8 mouse cellular contexts compared by ENCODE assay signal in genomic region chr7:25754738-25755467, GRCm38 (mm10). TPM values are rescaled to one million over a fixed set of nuclear protein-coding genes. Genes with fewer than 3 reads are reported as not detected.
DNase-seq lines count a peak whose midpoint lies in the region; ATAC-seq and TF ChIP-seq lines count a peak whose summit lies in the region.

Hnrnpul1 (minus strand) TSS chr7:25754757.

- TF ChIP-seq CTCF in cortical plate, adult 2 months (IDR thresholded peaks at IDR 0.05; ENCODE audit: extremely low read depth, insufficient read depth, low read length): no peak

- H3K27me3 ChIP-seq in megakaryocyte, embryonic 14.5 days (replicated peaks): peaks cover 11% of the 10 kb centered on the region

- peak within 1 kb of the TSS; percentile 37 for H3K4me3 ChIP-seq in cortical plate, adult 2 months (ENCODE audit: insufficient read depth, low read length)
- peak within 1 kb of the TSS; percentile 93 for H3K4me3 ChIP-seq in megakaryocyte, embryonic 14.5 days (replicated peaks)

- H3K27ac ChIP-seq in cortical plate, adult 2 months (ENCODE audit: insufficient read depth, low read length): peak within 1 kb of the TSS; percentile 92

- H3K4me1 ChIP-seq in cortical plate, adult 2 months (ENCODE audit: control insufficient read depth, insufficient read depth, low read length): peaks cover 7% of the 10 kb centered on the region
- peaks cover 45% of the 10 kb centered on the region for H3K4me1 ChIP-seq in megakaryocyte, embryonic 14.5 days

- no peaks in the 10 kb centered on the region for H3K9me3 ChIP-seq in megakaryocyte, embryonic 14.5 days

- ATAC-seq in activated CD4-positive, CD25-positive, alpha-beta regulatory T cell, adult 4 months: peak; percentile 72

- peak; percentile 53; the same call in 1 of the 2 replicates for TF ChIP-seq POLR2A in cortical plate, adult 2 months (IDR thresholded peaks at IDR 0.05; ENCODE audit: extremely low read depth, insufficient read depth, low read length)

- H3K36me3 ChIP-seq in megakaryocyte, embryonic 14.5 days (replicated peaks; ENCODE audit: low read length): peaks cover 29% of the 10 kb centered on the region

- peak; percentile 98 to 99 for DNase-seq in gastrocnemius, adult 8-10 months (ENCODE audit: low spot score in 2 of 2)
- peak; percentile 98 for DNase-seq in hindlimb bud, embryonic 11.5 days (ENCODE audit: extremely low spot score, low read depth, low spot score)
- DNase-seq in left cerebral cortex, adult 8-10 months (ENCODE audit: low spot score in 2 of 2): peak; percentile 99
- DNase-seq in right cerebral cortex, postnatal 10 days (ENCODE audit: low spot score in 2 of 2): peak; percentile 99 to 100
- DNase-seq in urinary bladder, postnatal 25 days (ENCODE audit: low spot score): peak; percentile 99

RNA-seq across cellular contexts. Expression of gene Hnrnpul1, which starts in this region (rescaled TPM):
- 10 to 100 TPM; 47.1 to 58.0 TPM for polyA plus RNA-seq in activated CD4-positive, CD25-positive, alpha-beta regulatory T cell, adult 4 months (2017; shearing (Covaris generic))
- polyA plus RNA-seq in cortical plate, adult 2 months (2012; rRNA removed): 36.7 and 37.6 TPM in 2 replicates
- 10 to 100 TPM; 64.8 to 83.6 (median 73.5) TPM for total RNA-seq in gastrocnemius, adult 8-10 months (2022)
- total RNA-seq in left cerebral cortex, adult 8-10 months (2022): 100 to 1,000 TPM; 102 to 118 (median 109) TPM
- 168 and 350 TPM in 2 replicates for polyA plus RNA-seq in megakaryocyte, embryonic 14.5 days (2012; ENCODE audit: insufficient read depth, low replicate concordance)

Comparison
In these comparisons a context has a peak if more than half of its experiments do, and no peak if none do; other contexts are left out.
1. Peak in every context shown above with its lines: DNase-seq, ATAC-seq, H3K4me3 ChIP-seq and H3K27ac ChIP-seq.